Mouse (Mus musculus): ENCODE data around the gene Cog2. TPM values are rescaled to one million over a fixed set of nuclear protein-coding genes. Genes with fewer than 3 reads are reported as not detected.
A peak's percentile ranks its signal among the peaks of the same experiment; 100 is the strongest.

The Cog2 gene
- 10 to 100 TPM; 43.9 to 46.5 TPM for total RNA-seq (2021)
- long read RNA-seq, experiment 1, transcript Cog2-201 (18 exons, 2,825 nt) = major isoform, 46 of 54 reads
- long read RNA-seq, experiment 1, partial matches to known transcripts = 5 of 54 reads
- long read RNA-seq, experiment 1, other reads (novel, unspliced or antisense) = 3 of 54 reads
- long read RNA-seq, experiment 2, transcript Cog2-201 (18 exons, 2,825 nt) = major isoform, 108 of 136 reads
- long read RNA-seq, experiment 2, partial matches to known transcripts = 24 of 136 reads
- long read RNA-seq, experiment 2, other reads (novel, unspliced or antisense) = 4 of 136 reads

- DNase-seq (ENCODE audit: low spot score in 2 of 2) = peak; percentile 84 to 86
Observed at GRCm38 (mm10) chr8:124520249-124521080, at the start of gene Cog2. Gene Cog2 (plus strand): TSS chr8:124520767.

GRCm38 (mm10) chr8:124475690-124476089 lies 44.9 kb upstream of the Cog2 start:
- DNase-seq (ENCODE audit: low spot score in 2 of 2) = no peak

DNA sequence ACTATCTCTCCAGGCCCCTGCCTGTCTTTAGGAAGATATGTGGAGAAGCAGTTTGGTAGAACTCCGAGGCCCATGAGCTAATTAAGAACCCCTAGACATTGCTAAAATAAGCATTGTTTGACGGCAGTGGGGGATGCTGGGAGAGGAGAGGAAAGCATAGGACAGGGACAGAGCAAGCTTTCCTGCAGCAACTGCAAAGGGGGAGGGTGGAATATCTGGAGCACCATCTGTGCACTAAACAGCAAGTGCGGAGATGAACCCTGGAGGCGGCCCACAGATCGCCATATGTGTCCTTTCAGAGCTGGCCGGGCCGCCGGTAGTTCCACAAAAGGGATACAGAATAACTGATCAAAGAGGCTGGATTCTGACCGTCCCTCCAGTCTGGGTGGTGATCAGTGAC lies 43.9 kb upstream of the Cog2 start:
- DNase-seq (ENCODE audit: low spot score in 2 of 2) = no peak

DNA sequence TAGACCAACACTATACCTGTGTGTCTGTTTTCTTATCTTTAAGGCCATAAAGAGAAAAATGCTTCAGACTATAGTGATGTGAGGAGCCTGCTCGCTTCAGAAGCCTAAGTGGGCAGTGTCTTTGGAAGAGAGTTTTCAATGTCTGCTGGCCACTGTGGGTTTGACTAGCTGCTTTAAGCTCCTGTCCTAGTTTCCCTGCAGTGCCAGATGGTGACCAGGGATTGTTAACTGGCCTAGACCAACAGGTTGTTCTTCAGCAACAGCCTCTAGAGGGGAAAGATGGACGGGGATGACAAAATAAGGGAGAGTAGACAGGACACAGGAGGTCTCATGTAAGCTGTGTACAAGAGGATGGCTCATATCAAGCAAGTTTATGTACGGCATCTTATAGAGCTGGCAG lies 41.3 kb upstream of the Cog2 start:
- no peak for DNase-seq (ENCODE audit: low spot score in 2 of 2)

GRCm38 (mm10) chr8:124480321-124480720 lies 40.2 kb upstream of the Cog2 start:
- DNase-seq (ENCODE audit: low spot score in 2 of 2) = peak in 1 of 2 experiments; percentile 15

DNA sequence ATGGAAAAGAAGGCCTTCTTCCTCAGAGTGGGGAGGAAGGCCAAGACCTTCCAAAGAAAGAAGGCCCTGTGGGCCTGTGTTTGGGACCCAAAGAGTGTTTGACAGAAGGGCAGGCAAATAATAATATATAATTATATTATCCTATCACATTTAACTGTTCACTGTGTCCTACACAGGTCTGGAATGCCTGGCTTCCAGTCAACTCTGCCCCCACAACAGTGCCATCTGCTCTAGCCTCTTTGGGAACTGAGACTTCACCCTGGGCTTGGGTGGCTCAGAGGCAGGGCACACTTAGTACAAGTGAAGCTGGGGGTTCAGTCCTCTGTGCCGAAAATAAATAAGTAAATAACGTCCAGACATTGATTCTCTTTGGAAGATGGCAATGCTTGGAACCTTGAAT lies 37.8 kb upstream of the Cog2 start:
- no peak for DNase-seq (ENCODE audit: low spot score in 2 of 2)

- no peak for DNase-seq (ENCODE audit: low spot score in 2 of 2)
Observed at GRCm38 (mm10) chr8:124483356-124484115, 37.0 kb upstream of the Cog2 start.

- DNase-seq (ENCODE audit: low spot score in 2 of 2) = no peak
Observed at GRCm38 (mm10) chr8:124489311-124489710, 31.3 kb upstream of the Cog2 start.

GRCm38 (mm10) chr8:124489786-124490185 lies 30.8 kb upstream of the Cog2 start:
- DNase-seq (ENCODE audit: low spot score in 2 of 2) = no peak

DNA sequence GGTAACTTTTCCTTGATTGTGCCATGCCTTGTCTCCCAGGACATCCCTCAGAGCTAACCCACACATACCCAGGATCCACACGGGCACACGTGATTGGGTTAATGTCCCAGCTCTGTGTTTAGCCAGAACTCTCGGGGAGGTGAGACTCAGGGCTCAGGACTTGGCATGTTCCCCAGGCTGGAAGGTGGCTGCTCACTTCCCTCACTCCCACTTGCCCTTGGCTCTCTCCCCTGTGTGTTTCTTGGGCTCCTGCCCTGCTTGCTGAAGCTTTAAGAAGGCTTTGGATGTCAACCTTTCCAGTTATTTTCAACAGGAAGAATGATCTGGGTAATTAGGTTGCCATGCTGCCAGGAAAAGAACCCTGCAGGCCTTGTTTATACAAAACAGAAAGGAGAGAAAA lies 26.2 kb upstream of the Cog2 start:
- DNase-seq (ENCODE audit: low spot score in 2 of 2) = no peak

GRCm38 (mm10) chr8:124494955-124495354 lies 25.6 kb upstream of the Cog2 start:
- no peak for DNase-seq (ENCODE audit: low spot score in 2 of 2)

DNA sequence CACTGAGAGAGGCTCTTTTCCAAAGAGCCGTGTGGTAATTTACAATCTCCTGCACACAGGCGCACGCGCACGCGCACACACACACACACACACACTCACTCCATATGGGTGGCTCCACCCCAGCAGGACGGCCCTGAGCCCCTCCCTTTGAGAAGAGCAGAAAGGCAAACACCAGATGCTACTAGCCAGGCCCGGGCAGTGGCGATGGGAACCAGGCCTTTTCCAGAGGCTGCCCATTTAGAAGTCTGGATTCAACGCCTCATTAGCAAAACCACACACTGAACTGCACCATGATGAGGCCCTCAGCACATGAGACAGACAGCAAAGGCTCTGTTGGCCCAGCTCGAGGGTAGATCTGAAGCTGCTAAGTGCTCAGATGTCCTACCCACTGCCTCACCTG lies 24.9 kb upstream of the Cog2 start:
- DNase-seq (ENCODE audit: low spot score in 2 of 2) = no peak

DNA sequence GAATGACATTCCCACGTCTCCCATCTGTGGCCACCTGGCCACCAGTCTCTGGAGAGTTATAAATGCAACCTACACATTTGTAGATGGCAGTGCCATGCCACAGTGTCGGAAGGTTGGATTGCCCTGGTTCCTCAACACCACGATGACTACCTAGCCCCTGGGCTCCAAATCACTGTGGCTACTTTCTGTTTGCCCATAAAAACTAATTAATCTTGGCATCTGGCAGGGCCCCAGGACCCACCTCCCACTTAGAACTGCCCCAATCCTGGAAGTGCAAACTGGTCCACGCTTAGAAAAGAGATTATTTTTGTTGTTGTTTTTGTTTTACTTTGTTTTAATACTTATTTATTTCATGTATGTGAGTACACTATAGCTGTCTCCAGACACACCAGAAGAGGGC lies 24.3 kb upstream of the Cog2 start:
- DNase-seq (ENCODE audit: low spot score in 2 of 2) = no peak

- no peak for DNase-seq (ENCODE audit: low spot score in 2 of 2)
Observed at GRCm38 (mm10) chr8:124496871-124497270, 23.7 kb upstream of the Cog2 start.

DNA sequence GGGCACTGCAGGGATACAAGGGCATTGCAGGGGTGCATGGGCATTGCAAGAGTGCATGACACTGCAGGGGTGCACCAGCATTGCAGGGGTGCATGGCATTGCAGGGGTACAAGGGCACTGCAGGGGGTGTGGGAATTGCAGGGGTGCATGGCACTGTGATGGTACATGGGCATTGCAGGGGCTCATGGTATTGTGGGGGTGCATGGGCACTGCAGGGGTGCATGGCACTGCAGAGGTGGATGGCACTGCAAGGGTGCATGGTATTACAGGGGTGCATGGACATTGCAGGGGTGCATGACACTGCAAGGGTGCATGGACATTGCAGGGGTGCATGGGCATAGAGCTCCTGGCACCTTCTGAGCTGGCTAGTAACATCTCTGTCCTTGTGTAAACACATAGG lies 22.2 kb upstream of the Cog2 start:
- no peak for DNase-seq (ENCODE audit: low spot score in 2 of 2)

DNA sequence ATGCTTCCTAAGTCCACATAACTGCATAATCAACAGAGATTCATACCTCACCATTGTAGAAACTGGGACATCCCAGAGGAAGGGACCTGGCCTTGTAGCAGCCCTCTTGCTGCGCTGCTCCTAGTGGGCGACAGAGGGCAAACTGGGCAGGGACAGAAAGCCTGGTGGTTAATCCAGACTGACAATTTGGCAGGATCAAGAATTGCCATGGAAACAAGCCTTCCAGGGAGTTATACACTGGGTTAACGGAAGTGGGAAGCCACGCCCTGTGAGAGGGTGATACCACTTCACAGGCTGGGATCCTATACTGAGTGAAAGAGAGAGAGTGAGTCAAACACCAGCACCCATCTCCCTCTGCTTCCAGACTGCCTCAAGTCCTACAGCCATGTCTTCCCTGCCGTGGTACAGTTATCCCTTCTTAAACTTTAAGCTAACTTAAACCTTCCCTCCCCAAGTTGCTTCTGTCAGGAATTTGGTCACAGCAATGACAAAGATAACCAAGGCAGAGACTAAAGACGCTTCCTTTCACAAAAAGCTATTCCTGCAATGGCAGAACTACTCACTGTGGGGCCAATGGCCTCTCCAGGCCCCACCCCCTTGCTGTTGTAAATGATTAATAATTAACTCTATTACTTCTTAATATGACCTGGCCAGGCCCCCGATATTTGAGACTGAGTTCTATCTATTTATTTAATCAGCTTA lies 21.2 kb upstream of the Cog2 start:
- DNase-seq (ENCODE audit: low spot score in 2 of 2) = no peak

DNA sequence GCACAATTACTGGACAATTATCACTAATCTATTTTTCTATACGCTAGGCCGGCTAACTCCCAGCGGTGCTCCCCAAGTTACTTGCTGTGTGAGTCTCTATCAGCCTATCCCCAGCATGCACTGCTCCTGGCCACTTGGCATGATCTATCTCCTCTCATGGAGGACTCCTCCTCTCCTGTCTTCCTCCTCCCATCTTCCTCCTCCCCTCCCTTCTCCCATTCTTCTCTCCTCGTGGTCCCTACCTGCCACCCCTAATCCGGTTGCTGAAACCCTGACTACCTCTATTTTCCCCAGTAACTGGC lies 20.7 kb upstream of the Cog2 start:
- no peak for DNase-seq (ENCODE audit: low spot score in 2 of 2)

GRCm38 (mm10) chr8:124505626-124506025 lies 14.9 kb upstream of the Cog2 start:
- DNase-seq (ENCODE audit: low spot score in 2 of 2) = no peak

DNA sequence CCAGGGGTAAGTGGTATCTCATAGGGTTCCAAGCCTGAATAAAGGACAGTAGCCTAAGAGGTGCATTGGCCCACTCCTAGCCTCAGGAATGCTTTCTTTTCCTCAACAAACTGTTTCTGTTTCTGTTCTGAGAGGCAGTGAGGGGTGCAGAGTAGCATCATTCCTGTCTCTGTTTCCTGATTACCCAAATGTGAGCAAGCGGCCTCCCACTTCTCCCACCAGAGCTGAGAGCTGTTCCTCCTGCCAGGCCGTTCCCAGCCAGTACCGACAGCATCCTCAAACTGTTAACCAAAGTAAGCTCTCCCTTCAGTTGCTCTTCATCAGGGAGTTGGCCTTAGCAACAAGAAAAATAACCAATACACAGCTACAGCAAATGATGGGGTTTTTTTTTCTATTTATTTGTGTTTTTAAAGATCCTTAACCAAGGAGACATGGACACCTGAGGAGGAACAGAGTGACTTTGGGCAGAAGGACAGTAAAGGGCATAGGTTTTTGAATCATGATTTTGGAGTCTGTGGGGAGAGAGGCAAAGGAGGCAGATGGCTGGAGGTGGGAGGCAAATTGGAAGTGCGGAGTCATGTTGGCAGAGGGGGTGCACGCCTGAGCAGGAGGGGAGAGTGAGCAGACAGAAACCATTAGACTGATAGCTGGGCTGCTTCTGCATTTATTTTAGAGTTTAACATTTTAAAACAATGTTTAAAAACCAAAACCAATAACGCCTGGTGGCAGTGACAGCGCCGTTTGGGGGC lies 12.8 kb upstream of the Cog2 start:
- DNase-seq (ENCODE audit: low spot score in 2 of 2) = no peak

- no peak for DNase-seq (ENCODE audit: low spot score in 2 of 2)
Observed at GRCm38 (mm10) chr8:124508321-124508695, 12.3 kb upstream of the Cog2 start.

- DNase-seq (ENCODE audit: low spot score in 2 of 2) = no peak
Observed at GRCm38 (mm10) chr8:124509156-124509555, 11.4 kb upstream of the Cog2 start.

All from adrenal gland, adult 18-20 months (tissue).